ENCODE assay signal across 1 mouse cellular context in genomic region chr3:157581755-157582154, GRCm38 (mm10).
TF ChIP-seq lines count a peak whose summit lies in the region.

No protein-coding gene starts in this region.

TF ChIP-seq in CH12.LX, 34 proteins besides CTCF, POLR2A, EP300 and RAD21:
- TF ChIP-seq SMC3 (IDR thresholded peaks at IDR 0.05; ENCODE audit: low read depth, low read length) (peak; percentile 42), IRF4 (IDR thresholded peaks at IDR 0.05; ENCODE audit: low read depth, low read length) (no peak)
